Mouse (Mus musculus): Measurements from ENCODE around the gene Gm43064. TPM values are rescaled to one million over a fixed set of nuclear protein-coding genes. Genes with fewer than 3 reads are reported as not detected.
A peak's percentile ranks its signal among the peaks of the same experiment; 100 is the strongest.

The Gm43064 gene
- polyA plus RNA-seq (2015; fragmentation: Nextera tagmentation; extraction: Ambion mirVana): not detected in 2 replicates

GRCm38 (mm10) chr3:103808891-103809798 is at the start of gene Gm43064, which contains the start of the genes Dclre1b and Ap4b1:
Gene Gm43064 (plus strand): TSS chr3:103809573.
Gene Dclre1b (minus strand): TSS chr3:103809444.
Gene Ap4b1 (plus strand): TSS chr3:103809520.
- ATAC-seq: peak; percentile 98
- peak within 1 kb of the TSS; percentile 73 for H3K4me2 ChIP-seq (replicated peaks)
- peak within 1 kb of the TSS; percentile 73 for H3K4me3 ChIP-seq (replicated peaks)
- peak within 1 kb of the TSS; percentile 94 for H3K27ac ChIP-seq
- H3K9me3 ChIP-seq: no peaks in the 10 kb centered on the region
- 0 out of 2 replicates have a peak, but pooled peaks cover 4% of the 10 kb centered on the region for H3K36me3 ChIP-seq
- peak within 1 kb of the TSS; percentile 84 for H3K9ac ChIP-seq
- H3K4me1 ChIP-seq (replicated peaks): 0 out of 2 replicates have a peak, but pooled peaks cover 3% of the 10 kb centered on the region
- no peaks in the 10 kb centered on the region for H3K27me3 ChIP-seq (replicated peaks)
- WGBS: under 1% methylated on average over 69 of the region's 70 CpGs

DNA sequence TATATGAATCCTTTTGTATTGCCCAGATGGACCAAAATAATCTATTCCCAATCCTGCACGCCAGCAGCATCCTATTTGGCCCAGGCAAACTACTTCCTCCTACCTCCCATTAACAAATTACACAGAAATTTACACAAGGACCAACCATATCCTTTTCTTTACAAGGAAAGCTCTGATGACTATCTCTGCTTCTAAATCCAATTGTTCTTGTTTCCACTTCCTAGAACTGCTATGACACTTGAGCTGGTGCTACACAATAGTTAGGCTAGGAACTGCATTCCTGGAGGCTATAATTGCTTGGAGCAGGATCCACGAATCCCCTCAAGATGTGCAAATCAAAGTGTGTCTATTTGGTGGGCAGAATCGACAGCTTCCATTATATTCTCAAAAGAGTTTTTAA is 42.6 kb upstream of the Gm43064 start:
- H3K4me1 ChIP-seq (replicated peaks): no peaks in the 10 kb centered on the region; the same call in 1 of the 2 replicates
- H3K4me2 ChIP-seq (replicated peaks): no peak overlapping the region
- no peaks in the 10 kb centered on the region for H3K9me3 ChIP-seq
- no peak for ATAC-seq
- peaks cover 15% of the 10 kb centered on the region; the same call in 1 of the 2 replicates for H3K36me3 ChIP-seq
- no peaks in the 10 kb centered on the region for H3K27me3 ChIP-seq (replicated peaks)
- no peak overlapping the region for H3K9ac ChIP-seq
- WGBS: 82% methylated on average over 3 of the region's 3 CpGs
- H3K4me3 ChIP-seq (replicated peaks): no peak overlapping the region
- H3K27ac ChIP-seq: no peak overlapping the region

DNA sequence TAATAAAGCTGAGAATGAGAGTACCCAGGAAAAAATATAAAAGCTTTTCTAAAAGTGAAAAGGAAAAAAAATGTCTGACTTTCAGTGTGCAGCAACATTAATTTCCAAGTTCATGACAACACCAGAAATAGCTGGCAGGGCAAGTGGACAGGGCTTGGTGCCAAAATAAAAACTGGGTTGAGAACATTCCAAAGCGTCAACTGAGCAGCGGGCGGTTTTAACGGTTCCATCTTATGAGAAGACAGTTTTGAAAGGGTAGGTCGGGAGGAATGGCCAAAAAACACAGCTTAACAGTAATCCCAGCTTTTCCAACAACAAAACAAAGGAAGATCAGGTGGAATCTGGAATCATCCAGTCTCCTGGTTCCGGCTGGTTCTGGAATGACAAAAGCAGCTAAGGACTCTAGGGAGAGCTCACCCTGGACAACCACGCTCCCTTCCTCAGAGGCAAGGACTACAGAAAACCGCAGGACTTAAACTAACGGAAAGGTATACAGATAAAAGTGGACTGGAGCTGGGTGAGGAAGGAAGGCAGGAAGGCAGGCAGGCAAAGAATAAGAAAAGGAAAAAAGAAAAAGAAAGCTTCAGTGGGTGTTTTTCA is 37.7 kb upstream of the Gm43064 start:
- Histone ChIP-seq H3K27me3 (replicated peaks) (no peaks in the 10 kb centered on the region), H3K9me3 (no peaks in the 10 kb centered on the region), H3K27ac (0 out of 2 replicates have a peak overlapping the region, but pooled peaks have one; percentile 9), H3K4me1 (replicated peaks) (peaks cover 2% of the 10 kb centered on the region; the same call in 1 of the 2 replicates), H3K36me3 (peaks cover 7% of the 10 kb centered on the region; the same call in 1 of the 2 replicates), H3K4me2 (replicated peaks) (no peak overlapping the region), H3K4me3 (replicated peaks) (no peak overlapping the region), H3K9ac (no peak overlapping the region)
- WGBS: 63% methylated on average over 9 of the region's 9 CpGs
- ATAC-seq: no peak

DNA sequence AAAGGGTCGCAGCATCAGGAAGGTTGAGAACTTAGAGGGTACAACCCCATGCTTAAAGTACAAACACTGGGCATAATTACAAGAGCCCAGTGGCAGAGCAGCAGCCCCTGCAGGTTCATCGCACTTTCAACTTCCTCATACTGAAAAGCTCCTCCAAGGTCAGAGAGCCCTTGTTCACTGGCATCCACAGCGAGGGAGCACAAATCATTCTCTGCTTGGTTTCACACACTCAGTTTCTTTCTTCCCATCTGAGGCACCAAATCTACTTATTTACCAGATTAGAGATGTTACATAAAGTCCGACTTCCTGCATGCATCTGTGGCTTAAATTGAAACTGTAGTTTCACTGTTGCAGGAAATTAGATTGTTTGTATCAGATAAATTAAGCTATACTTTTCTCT is 36.5 kb upstream of the Gm43064 start:
- Histone ChIP-seq H3K9ac (no peak overlapping the region), H3K4me3 (replicated peaks) (no peak overlapping the region), H3K9me3 (no peaks in the 10 kb centered on the region), H3K27me3 (replicated peaks) (no peaks in the 10 kb centered on the region), H3K36me3 (peaks cover 11% of the 10 kb centered on the region), H3K4me1 (replicated peaks) (peaks cover 2% of the 10 kb centered on the region; the same call in 1 of the 2 replicates), H3K4me2 (replicated peaks) (no peak overlapping the region), H3K27ac (no peak overlapping the region)
- WGBS: 72% methylated on average over 4 of the region's 4 CpGs
- ATAC-seq: no peak

DNA sequence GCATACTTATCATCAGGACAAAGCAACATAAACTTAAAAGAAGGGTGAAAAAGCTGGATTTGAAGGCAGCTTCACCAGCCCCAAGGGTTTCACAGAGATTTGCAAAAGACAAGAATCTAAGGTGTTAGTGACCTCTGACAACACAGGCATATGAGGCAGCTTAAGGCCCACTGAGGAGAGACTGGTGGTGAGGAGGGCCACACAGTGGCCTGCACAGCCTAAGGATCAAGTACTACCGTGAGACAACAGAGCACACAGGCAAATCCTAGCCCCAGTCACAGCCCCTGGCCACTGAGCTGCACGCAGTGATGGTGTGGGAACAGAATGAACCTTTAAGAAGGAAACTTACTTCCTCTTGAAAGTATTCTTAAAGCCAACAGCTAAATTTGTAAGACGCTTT is 35.9 kb upstream of the Gm43064 start:
- Histone ChIP-seq H3K9ac (no peak overlapping the region), H3K4me2 (replicated peaks) (no peak overlapping the region), H3K27me3 (replicated peaks) (no peaks in the 10 kb centered on the region), H3K4me3 (replicated peaks) (no peak overlapping the region), H3K27ac (no peak overlapping the region), H3K9me3 (no peaks in the 10 kb centered on the region), H3K4me1 (replicated peaks) (peaks cover 2% of the 10 kb centered on the region; the same call in 1 of the 2 replicates), H3K36me3 (peaks cover 11% of the 10 kb centered on the region)
- 82% methylated on average over 3 of the region's 3 CpGs for WGBS
- no peak for ATAC-seq

DNA sequence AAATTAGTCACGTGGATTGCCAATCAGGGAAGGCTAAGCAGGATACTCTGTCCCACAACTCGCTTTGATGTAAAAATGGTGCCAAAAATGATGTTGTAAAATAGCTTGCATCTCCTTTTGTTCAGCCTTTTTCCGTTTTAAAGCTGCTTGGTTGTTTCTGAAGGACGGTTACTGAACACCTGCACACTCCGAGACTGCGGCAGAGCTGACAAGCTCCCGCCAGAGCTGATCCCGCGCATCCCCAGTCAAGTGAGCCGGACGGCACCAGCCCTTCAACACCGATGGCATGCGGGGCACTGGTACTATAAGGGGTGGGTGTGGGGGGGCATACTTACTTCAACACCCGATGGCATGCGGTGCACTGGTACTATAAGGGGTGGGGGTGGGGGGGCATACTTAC is 35.4 kb upstream of the Gm43064 start:
- H3K27ac ChIP-seq: no peak overlapping the region
- H3K4me3 ChIP-seq (replicated peaks): no peak overlapping the region
- H3K9ac ChIP-seq: no peak overlapping the region
- H3K36me3 ChIP-seq: peaks cover 7% of the 10 kb centered on the region; the same call in 1 of the 2 replicates
- H3K4me1 ChIP-seq (replicated peaks): peaks cover 2% of the 10 kb centered on the region; the same call in 1 of the 2 replicates
- H3K4me2 ChIP-seq (replicated peaks): no peak overlapping the region
- WGBS: 89% methylated on average over 15 of the region's 15 CpGs
- no peak for ATAC-seq
- H3K9me3 ChIP-seq: no peaks in the 10 kb centered on the region
- no peaks in the 10 kb centered on the region for H3K27me3 ChIP-seq (replicated peaks)

DNA sequence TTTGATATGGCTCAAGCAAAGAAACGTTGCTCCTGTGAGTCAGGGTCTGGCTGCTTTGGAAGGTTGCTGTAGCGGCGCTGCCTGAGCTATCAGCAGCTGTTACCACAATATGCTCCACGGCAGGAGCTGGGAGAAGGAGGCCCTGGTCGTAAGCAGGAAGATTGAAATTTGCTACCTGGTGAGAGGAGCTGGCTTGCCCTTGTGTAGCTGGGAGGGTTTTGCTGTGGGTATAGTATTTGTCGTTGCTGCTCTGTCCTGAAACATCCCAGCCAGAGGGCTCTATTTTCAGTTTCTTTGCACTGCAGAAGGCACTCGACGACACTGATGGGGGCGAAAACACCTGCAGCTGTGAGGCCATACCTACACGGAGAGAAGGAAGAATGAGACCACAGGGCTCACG is 31.4 kb upstream of the Gm43064 start:
- Histone ChIP-seq H3K4me1 (replicated peaks) (no peaks in the 10 kb centered on the region; the same call in 1 of the 2 replicates), H3K27ac (no peak overlapping the region), H3K9ac (no peak overlapping the region), H3K27me3 (replicated peaks) (no peaks in the 10 kb centered on the region), H3K4me3 (replicated peaks) (no peak overlapping the region), H3K9me3 (no peaks in the 10 kb centered on the region), H3K36me3 (peaks cover 7% of the 10 kb centered on the region; the same call in 1 of the 2 replicates), H3K4me2 (replicated peaks) (no peak overlapping the region)
- no peak for ATAC-seq
- 86% methylated on average over 11 of the region's 11 CpGs for WGBS

GRCm38 (mm10) chr3:103778660-103779059 is 30.7 kb upstream of the Gm43064 start:
- H3K4me3 ChIP-seq (replicated peaks): no peak overlapping the region
- 76% methylated on average over 6 of the region's 6 CpGs for WGBS
- no peaks in the 10 kb centered on the region for H3K27me3 ChIP-seq (replicated peaks)
- no peak overlapping the region for H3K9ac ChIP-seq
- H3K36me3 ChIP-seq: peaks cover 7% of the 10 kb centered on the region; the same call in 1 of the 2 replicates
- no peak for ATAC-seq
- no peaks in the 10 kb centered on the region for H3K9me3 ChIP-seq
- peaks cover 4% of the 10 kb centered on the region; the same call in 1 of the 2 replicates for H3K4me1 ChIP-seq (replicated peaks)
- H3K4me2 ChIP-seq (replicated peaks): no peak overlapping the region
- H3K27ac ChIP-seq: no peak overlapping the region

DNA sequence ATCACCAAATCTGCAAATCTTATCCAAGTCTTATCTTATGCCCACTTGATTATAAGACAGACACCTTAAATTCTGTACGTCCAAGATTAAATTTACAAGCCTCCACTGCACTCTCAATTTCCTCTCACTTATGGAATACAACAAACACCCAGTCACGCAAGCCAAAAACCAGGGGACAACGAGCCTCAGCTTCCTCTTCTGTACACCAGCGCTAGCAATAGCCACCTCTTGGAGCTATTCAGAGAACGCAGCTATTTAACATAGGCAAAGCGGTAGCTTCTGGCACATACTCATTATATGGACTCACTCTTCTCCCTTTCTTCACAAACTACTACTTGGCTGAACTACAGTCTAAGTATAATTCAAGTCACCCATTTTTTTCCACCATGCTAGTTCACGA is 30.2 kb upstream of the Gm43064 start:
- WGBS: 86% methylated on average over 7 of the region's 7 CpGs
- Histone ChIP-seq H3K4me3 (replicated peaks) (no peak overlapping the region), H3K4me1 (replicated peaks) (peaks cover 6% of the 10 kb centered on the region; the same call in 1 of the 2 replicates), H3K9ac (no peak overlapping the region), H3K9me3 (no peaks in the 10 kb centered on the region), H3K4me2 (replicated peaks) (no peak overlapping the region), H3K27ac (no peak overlapping the region), H3K36me3 (peaks cover 7% of the 10 kb centered on the region; the same call in 1 of the 2 replicates), H3K27me3 (replicated peaks) (no peaks in the 10 kb centered on the region)
- no peak for ATAC-seq

- Histone ChIP-seq H3K9me3 (no peaks in the 10 kb centered on the region), H3K9ac (no peak overlapping the region), H3K27ac (no peak overlapping the region), H3K27me3 (replicated peaks) (no peaks in the 10 kb centered on the region), H3K4me3 (replicated peaks) (no peak overlapping the region), H3K4me1 (replicated peaks) (peaks cover 6% of the 10 kb centered on the region; the same call in 1 of the 2 replicates), H3K4me2 (replicated peaks) (no peak overlapping the region), H3K36me3 (peaks cover 7% of the 10 kb centered on the region; the same call in 1 of the 2 replicates)
- WGBS: 87% methylated on average over 3 of the region's 3 CpGs
- ATAC-seq: no peak
Observed at GRCm38 (mm10) chr3:103780271-103780670, 29.1 kb upstream of the Gm43064 start.

- H3K36me3 ChIP-seq: peaks cover 7% of the 10 kb centered on the region; the same call in 1 of the 2 replicates
- no peak overlapping the region for H3K4me3 ChIP-seq (replicated peaks)
- no peaks in the 10 kb centered on the region for H3K27me3 ChIP-seq (replicated peaks)
- no peak overlapping the region for H3K4me2 ChIP-seq (replicated peaks)
- H3K9me3 ChIP-seq: no peaks in the 10 kb centered on the region
- no peak overlapping the region for H3K9ac ChIP-seq
- WGBS: 79% methylated on average over 5 of the region's 5 CpGs
- H3K4me1 ChIP-seq (replicated peaks): peaks cover 6% of the 10 kb centered on the region; the same call in 1 of the 2 replicates
- no peak overlapping the region for H3K27ac ChIP-seq
- no peak for ATAC-seq
Observed at GRCm38 (mm10) chr3:103780777-103781176, 28.6 kb upstream of the Gm43064 start.

All from intestine, embryonic 15.5 days (tissue).